Mouse (Mus musculus): ENCODE measurements around the gene Pou2f1.

The Pou2f1 gene

DNA sequence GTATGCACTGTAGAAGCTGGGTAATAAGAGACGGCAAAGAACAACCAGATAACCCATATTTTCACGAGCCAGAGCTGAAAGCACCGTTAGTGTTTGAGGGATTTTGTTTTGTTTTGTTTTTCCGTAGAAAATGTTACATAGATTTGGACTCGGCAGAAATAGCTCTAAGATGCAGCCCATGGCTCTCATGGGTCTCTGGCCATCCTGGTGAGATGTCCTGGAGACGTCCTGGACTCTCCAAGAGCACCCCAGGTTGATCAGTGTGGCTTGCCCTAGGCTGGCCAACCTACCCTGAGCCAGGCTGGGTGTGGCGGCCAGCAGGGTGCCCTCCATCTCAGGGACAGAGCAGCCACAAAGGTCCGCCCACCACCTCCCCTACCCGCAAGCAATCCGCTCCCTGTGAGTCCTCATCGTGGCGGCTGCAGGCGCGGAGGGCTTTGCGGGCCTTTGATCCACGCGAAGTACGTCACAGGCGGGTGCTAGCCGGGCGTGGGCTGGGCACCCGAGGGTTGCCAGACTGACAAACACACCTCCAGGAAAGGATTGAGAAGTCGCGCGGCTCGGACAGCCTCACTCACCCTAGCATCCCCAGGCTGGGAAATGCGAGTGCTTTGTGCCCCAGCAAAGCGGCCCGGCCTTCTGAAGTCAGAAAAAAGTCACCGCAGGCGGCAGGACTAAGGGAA is 161.8 kb downstream of the Pou2f1 start:
- DNase-seq: peak; percentile 23 to 25

DNA sequence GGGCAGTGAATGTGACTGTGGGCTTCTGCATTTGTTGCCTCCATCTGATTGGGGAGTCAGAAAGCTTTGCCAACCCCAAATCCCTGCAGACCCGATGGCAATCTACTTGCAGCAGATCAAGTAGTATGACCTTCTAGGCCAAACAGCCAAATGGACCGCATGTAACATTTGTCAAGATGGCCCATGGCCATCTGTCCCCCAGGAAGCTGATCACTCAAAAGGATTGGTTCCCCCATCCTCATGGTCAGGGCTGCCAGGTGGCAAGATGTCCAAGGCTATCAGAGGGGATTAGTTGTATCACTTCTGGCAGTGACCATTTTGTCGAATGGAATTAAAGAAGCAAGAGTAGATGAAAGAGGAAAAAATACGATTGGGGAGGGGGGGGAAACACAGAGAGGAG is 163.3 kb downstream of the Pou2f1 start:
- DNase-seq: no peak

DNA sequence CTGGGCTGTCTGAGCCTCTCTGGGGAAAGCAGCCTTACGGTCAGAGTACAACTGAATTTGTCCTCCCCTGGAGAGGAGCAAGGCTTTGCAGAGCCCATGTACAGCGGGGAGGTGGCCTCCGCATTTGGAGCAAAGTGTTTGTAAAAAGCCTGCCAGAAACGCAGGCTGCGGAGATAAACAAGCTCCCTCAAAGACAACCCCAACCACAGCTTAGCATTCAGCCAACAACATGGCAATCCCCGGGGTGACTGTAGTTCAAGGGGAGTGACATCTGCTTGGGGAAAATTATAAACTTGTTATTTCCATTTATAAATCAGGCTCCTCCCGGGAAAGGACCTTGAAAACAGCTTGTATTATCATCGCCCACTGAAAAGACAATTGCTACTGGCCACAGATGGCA is 164.9 kb downstream of the Pou2f1 start:
- no peak for DNase-seq

DNA sequence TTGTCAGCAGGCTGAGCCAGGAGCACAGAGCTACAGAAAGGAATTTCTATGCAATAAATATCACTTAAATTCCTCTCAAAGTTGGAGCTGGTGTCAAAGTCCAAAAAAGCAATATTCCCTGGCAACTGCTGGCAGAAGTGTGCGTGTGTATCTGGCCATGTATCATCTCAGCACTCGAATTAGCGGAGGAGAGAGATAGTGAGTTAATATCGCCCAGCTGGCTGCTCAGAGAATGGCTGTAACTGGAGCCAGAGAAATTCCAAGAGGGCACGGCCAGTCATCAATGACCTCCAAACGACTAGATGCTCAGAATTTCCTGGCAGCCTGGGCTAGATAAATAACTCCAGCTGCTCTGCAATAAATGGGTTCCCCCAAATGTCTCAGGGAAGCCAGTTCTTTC is 166.0 kb downstream of the Pou2f1 start:
- DNase-seq: no peak

DNA sequence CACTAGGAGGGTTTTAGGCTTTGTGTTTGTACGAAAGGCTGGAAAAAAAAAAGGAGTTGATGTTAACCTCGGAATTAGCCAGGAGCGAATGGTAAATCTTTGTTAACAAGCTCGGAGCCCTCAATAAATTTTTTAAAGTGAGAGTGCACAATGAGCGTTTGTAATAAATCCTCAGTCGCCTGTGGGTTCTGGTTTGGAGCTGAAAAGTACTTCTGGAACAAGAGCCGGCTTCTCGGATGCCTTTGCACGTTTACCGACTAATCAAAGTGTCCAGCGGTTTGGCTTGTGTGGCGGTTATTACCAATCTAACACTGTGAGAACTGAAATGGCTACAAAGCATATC is 167.9 kb downstream of the Pou2f1 start:
- no peak for DNase-seq

DNA sequence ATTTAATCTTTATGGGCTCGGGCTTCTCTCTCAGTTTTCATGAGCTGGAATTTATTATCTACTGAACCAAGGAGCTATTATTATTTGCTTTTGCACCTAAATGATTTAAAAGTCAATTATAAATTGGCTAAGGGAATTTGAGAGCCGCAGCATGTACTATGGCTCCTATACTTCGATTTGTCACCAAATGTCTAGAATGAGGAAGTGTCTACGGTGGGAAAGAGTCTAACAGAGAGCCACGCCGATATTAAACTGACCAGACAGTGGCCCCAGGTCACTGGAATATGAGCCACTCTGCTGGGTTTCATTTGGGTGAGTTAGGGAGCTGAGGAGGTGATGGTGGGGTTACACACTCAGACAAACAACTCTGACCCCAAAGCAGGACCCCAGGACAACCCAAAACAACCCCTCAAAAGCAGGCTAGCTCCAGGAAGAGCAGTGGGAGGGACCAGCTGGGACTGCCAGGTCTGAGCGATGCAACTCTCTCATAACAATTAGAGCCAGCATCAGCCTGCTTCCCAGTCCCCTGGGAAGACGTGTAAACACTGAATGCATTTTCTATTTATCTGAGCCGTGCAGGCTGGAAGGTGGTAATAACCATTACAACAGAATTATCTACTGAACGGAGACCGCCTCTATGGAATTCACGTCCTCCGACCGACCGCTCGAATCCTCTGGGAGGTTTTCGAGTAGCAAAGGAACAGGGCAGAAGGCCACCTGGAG is 168.4 kb downstream of the Pou2f1 start:
- no peak for DNase-seq

DNA sequence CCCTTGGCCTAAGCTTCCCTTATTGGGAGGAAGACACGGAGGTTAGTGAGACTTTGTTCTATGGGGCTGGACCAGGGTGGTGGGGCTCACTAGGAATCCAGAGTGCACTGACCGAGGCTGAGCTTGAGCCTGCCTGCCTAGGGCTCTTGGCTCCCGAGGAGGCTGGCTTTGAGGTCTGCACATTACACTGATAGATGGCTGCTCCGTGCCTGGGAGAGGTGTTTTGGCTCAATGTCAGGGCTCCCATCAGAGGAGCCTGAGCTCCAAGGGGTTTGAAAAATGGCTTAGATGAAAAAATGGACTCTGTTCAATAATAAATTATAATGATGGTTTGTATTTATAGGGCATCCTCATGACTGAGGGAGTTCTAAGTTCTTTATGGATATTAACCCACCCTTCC is 169.2 kb downstream of the Pou2f1 start:
- no peak for DNase-seq

DNA sequence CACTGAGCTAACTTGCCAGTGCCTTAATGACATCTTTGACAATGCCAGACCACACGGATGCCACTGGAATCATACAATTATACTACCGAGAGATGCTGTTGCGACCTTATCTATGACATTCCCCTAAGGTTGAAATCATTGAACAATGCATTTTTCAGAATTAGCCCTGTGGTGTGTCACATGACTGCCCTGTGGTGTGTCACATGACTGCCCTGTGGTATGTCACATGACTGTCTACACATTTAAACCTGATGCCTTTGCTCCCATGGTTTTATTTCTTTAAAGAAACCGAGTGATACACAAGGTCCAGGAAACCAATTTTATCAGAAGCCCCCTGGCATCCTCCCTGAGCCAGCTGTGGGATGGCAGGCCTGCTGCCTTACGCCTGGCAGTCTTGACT is 172.6 kb downstream of the Pou2f1 start:
- no peak for DNase-seq

DNA sequence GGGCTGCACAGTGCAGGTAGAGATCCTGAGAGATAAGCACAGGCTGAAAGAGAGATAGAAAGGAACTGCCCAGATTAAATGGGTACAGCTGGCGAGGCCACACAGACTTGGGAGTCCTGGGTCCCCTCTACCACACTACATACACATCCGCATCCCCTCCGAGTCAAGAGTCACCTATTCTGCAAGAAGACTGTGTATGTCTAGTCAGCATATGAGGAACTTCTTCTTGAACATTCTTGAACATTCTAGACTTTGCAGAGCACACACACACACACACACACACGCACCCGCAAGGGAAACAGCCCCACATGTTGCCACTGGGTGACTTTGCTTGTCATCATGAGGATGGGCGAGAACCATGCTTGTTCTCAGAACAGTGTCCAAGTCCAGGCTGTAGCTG is 173.9 kb downstream of the Pou2f1 start:
- DNase-seq: no peak

DNA sequence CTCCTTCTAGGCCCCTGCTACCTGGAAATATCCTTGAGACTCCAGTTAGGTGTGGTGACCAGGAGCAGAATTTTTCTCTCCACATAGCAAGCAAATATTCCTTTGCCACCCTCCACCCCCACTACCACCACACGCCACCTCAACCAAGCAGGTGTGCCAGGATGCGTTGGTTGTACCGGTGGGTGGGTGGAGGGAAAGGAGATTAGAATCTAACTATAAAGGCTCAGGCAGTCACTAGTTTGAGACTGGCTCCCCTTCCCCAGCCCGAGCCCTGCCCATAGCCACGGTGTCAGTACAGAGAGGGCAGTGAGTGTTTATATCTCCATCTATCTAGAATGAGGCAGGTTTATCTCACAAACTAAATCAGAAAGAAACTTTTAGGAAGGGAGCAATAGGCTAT is 174.3 kb downstream of the Pou2f1 start:
- DNase-seq: no peak

DNA sequence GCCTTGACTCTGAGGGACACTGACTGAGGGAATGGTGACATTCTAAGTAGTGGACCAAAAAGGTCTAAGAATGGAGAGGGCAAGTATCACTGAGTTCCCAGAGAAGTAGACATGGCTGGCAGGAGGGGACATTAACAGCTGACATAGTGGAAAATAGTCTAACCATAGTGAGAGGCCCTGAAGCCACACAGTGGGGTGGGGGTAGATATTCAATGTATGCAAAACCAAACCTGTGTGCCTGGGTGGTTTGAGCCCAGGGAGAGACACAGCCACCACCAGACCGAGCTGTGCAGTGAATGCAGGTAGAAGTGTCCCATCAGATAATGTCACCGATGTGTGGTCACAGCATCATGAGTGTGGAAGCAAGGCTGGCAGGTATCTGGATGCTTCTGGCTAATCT is 180.4 kb downstream of the Pou2f1 start:
- no peak for DNase-seq

DNA sequence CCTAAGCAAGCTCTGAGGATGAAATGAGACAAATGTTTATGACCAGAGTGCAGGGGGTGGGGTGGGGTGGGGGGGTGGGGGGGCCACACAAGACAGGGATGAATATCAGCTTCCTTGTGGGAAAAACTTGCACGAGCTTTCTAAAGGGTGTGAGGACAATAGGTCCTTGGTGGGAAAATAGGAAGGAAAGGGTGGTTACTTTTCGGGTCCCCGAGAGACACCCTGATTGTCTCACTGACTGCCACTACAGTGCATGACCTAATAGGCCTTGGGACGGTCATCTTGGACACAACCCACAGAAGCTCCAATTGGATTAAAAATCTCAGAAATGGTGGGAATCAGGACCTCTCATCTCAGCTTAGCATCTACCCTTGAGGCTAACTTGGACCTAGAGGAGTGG is 183.3 kb downstream of the Pou2f1 start:
- DNase-seq: no peak

DNA sequence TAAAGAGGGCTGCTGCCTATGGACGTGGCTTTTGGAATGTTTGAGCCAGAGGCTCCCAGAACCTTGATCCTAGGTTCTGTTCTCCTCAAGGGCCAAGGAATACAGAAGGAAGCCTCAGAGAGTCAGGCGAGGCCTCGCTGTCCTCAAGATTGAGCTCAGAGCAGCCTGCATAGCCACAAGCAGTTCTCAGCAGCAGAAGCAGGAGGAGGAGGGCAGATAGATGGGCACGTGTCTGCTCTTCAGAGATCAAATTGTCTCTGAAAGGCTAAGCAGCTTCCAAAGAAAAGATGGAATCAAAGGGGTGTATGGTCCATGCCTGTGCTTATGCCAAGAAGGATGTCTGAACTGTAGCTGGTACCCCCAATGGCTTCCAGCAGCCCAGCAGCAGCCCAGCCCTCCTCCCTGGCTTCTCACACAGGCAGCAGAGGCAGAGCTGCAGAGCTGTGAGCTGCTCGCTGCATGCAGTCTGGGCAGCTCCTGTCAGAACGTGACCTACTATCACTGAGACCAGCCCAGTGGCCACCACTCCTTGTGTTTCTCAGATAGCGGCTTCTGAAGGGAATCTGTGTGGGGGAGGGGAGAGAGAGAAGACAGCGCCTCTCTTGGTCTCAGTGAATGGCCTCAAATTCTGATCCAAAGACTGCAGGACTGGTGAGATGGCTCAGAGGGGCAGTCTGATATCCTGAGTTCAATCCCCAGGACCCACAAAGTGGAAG is 184.2 kb downstream of the Pou2f1 start:
- DNase-seq: no peak

DNA sequence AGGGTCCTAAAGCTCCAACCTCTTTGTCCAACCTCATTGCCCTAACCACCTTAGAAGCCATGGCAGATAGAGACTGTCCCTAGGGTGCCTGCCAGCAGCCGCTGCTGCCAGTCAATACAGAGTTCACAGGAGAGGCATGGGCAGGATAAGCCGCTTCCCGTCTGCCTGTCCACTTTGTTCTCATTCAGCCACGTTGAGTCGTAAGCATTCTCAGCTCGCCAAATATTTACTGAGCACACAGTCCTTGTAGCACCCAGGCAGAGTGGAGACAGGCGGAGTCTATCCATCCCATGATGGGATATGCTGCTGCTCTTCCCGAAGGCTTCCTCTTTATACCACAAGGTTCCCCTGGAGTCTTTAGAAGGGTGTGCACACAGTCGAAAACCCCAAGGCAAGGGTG is 185.2 kb downstream of the Pou2f1 start:
- no peak for DNase-seq

DNA sequence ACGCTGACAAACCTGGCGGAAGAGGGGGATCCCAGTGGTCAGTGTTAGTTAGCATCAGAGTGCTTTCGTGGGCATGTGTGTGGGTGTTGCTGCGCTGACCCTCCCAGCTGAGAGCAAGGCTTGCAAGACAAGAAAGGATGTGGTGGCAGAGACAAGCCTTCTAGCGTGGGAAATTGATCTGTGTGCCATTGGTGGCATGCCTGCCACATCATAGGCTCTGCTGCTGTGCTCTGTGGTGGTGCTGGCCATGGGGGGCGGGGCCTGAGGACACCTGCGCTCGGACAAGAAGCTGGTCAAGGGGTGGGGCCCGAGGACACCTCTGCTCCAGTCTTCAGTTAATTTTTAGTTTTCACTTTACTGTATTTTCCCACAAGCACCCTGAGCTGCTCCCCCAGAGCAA is 186.1 kb downstream of the Pou2f1 start:
- DNase-seq: no peak
